Mouse (Mus musculus) CH12.LX (cell line): ENCODE data around the gene Zfp692. TPM values are rescaled to one million over a fixed set of nuclear protein-coding genes. Genes with fewer than 3 reads are reported as not detected.

Experiments
- polyA plus RNA-seq: library from polyadenylated mRNA; unstranded; fragments of >175 nt; gene quantifications from 2 replicates; pipeline ENCODE4 v1.2.1, GENCODE M21; 2012; ENCODE audit warnings: low read depth; ENCODE audit not compliant: insufficient read length
- total RNA-seq, 2 experiments: library from RNA; depleted of rRNA; stranded (reverse); fragments of 300-350 nt in 1 of 2; fragments of >200 nt in 1 of 2; gene quantifications; 2 replicates each; pipeline ENCODE4 v1.2.3; 2012 to 2014

Zfp692 gene
- total and polyA plus RNA-seq, 3 experiments, result 13.1 to 18.7 (median 17.7) TPM

Other genes with a start within 250 kb of the Zfp692 start
- gene Gm12248, start 213.9 kb upstream of the Zfp692 start, total RNA-seq (2012; rRNA removed), result 0.13 TPM in 1 of 2 replicates, not detected in the other
- gene Gm12248, start 213.9 kb upstream of the Zfp692 start, total RNA-seq (2014; rRNA removed), result not detected in 2 replicates
- gene Gm12248, start 213.9 kb upstream of the Zfp692 start, polyA plus RNA-seq, result not detected in 2 replicates
- gene Cnot8, start 202.9 kb upstream of the Zfp692 start, total RNA-seq (2012; rRNA removed), result 90.2 and 93.8 TPM in 2 replicates
- gene Cnot8, start 202.9 kb upstream of the Zfp692 start, total RNA-seq (2014; rRNA removed), result 127 and 134 TPM in 2 replicates
- gene Cnot8, start 202.9 kb upstream of the Zfp692 start, polyA plus RNA-seq, result 91.9 and 102 TPM in 2 replicates
- 88.6 and 101 TPM in 2 replicates for gene Gemin5, start 138.5 kb upstream of the Zfp692 start, total RNA-seq (2012; rRNA removed)
- 63.7 and 66.7 TPM in 2 replicates for gene Gemin5, start 138.5 kb upstream of the Zfp692 start, total RNA-seq (2014; rRNA removed)
- 81.7 and 89.6 TPM in 2 replicates for gene Gemin5, start 138.5 kb upstream of the Zfp692 start, polyA plus RNA-seq
- 89.1 and 112 TPM in 2 replicates for gene Mrpl22, start 135.4 kb upstream of the Zfp692 start, total RNA-seq (2012; rRNA removed)
- gene Mrpl22, start 135.4 kb upstream of the Zfp692 start, total RNA-seq (2014; rRNA removed), result 115 and 124 TPM in 2 replicates
- 110 and 133 TPM in 2 replicates for gene Mrpl22, start 135.4 kb upstream of the Zfp692 start, polyA plus RNA-seq
- 115 and 143 TPM in 2 replicates for gene Igtp, start 107.5 kb upstream of the Zfp692 start, total RNA-seq (2012; rRNA removed)
- 107 and 108 TPM in 2 replicates for gene Igtp, start 107.5 kb upstream of the Zfp692 start, total RNA-seq (2014; rRNA removed)
- 66.1 and 70.3 TPM in 2 replicates for gene Igtp, start 107.5 kb upstream of the Zfp692 start, polyA plus RNA-seq
- 4.3 and 4.7 TPM in 2 replicates for gene Irgm2, start 107.5 kb upstream of the Zfp692 start, total RNA-seq (2012; rRNA removed)
- 3.8 and 4.3 TPM in 2 replicates for gene Irgm2, start 107.5 kb upstream of the Zfp692 start, total RNA-seq (2014; rRNA removed)
- gene Irgm2, start 107.5 kb upstream of the Zfp692 start, polyA plus RNA-seq, result 4.7 and 5.2 TPM in 2 replicates
- gene 4930438A08Rik, start 32.3 kb upstream of the Zfp692 start, total RNA-seq (2012; rRNA removed), result not detected in 2 replicates
- not detected in 2 replicates for gene 4930438A08Rik, start 32.3 kb upstream of the Zfp692 start, total RNA-seq (2014; rRNA removed)
- not detected in 2 replicates for gene 4930438A08Rik, start 32.3 kb upstream of the Zfp692 start, polyA plus RNA-seq
- gene Zfp672, start 23.3 kb downstream of the Zfp692 start, total RNA-seq (2012; rRNA removed), result 34.9 and 43.7 TPM in 2 replicates
- gene Zfp672, start 23.3 kb downstream of the Zfp692 start, total RNA-seq (2014; rRNA removed), result 38.8 and 40.5 TPM in 2 replicates
- gene Zfp672, start 23.3 kb downstream of the Zfp692 start, polyA plus RNA-seq, result 27.4 and 31.2 TPM in 2 replicates
- 26.1 and 27.7 TPM in 2 replicates for gene Sh3bp5l, start 23.7 kb downstream of the Zfp692 start, total RNA-seq (2012; rRNA removed)
- gene Sh3bp5l, start 23.7 kb downstream of the Zfp692 start, total RNA-seq (2014; rRNA removed), result 18.1 and 18.6 TPM in 2 replicates
- gene Sh3bp5l, start 23.7 kb downstream of the Zfp692 start, polyA plus RNA-seq, result 22.2 and 22.8 TPM in 2 replicates
- gene Lypd8, start 72.0 kb downstream of the Zfp692 start, total RNA-seq (2012; rRNA removed), result not detected in 2 replicates
- gene Lypd8, start 72.0 kb downstream of the Zfp692 start, total RNA-seq (2014; rRNA removed), result not detected in 2 replicates
- not detected in 2 replicates for gene Lypd8, start 72.0 kb downstream of the Zfp692 start, polyA plus RNA-seq
- gene 1810065E05Rik, start 114.0 kb downstream of the Zfp692 start, total RNA-seq (2012; rRNA removed), result not detected in 2 replicates
- not detected in 2 replicates for gene 1810065E05Rik, start 114.0 kb downstream of the Zfp692 start, total RNA-seq (2014; rRNA removed)
- gene 1810065E05Rik, start 114.0 kb downstream of the Zfp692 start, polyA plus RNA-seq, result not detected in 2 replicates
- gene Gm12253, start 125.5 kb downstream of the Zfp692 start, total RNA-seq (2012; rRNA removed), result not detected in 2 replicates
- gene Gm12253, start 125.5 kb downstream of the Zfp692 start, total RNA-seq (2014; rRNA removed), result not detected in 2 replicates
- gene Gm12253, start 125.5 kb downstream of the Zfp692 start, polyA plus RNA-seq, result not detected in 2 replicates
- gene Lypd9, start 145.9 kb downstream of the Zfp692 start, total RNA-seq (2012; rRNA removed), result not detected in 2 replicates
- gene Lypd9, start 145.9 kb downstream of the Zfp692 start, total RNA-seq (2014; rRNA removed), result not detected in 2 replicates
- gene Lypd9, start 145.9 kb downstream of the Zfp692 start, polyA plus RNA-seq, result not detected in 2 replicates
- not detected in 2 replicates for gene Olfr30, start 155.2 kb downstream of the Zfp692 start, total RNA-seq (2012; rRNA removed)
- gene Olfr30, start 155.2 kb downstream of the Zfp692 start, total RNA-seq (2014; rRNA removed), result not detected in 2 replicates
- gene Olfr30, start 155.2 kb downstream of the Zfp692 start, polyA plus RNA-seq, result not detected in 2 replicates
- gene Olfr332, start 185.5 kb downstream of the Zfp692 start, total RNA-seq (2012; rRNA removed), result not detected in 2 replicates
- not detected in 2 replicates for gene Olfr332, start 185.5 kb downstream of the Zfp692 start, total RNA-seq (2014; rRNA removed)
- gene Olfr332, start 185.5 kb downstream of the Zfp692 start, polyA plus RNA-seq, result not detected in 2 replicates
- not detected in 2 replicates for gene Olfr331, start 195.5 kb downstream of the Zfp692 start, total RNA-seq (2012; rRNA removed)
- gene Olfr331, start 195.5 kb downstream of the Zfp692 start, total RNA-seq (2014; rRNA removed), result not detected in 2 replicates
- not detected in 2 replicates for gene Olfr331, start 195.5 kb downstream of the Zfp692 start, polyA plus RNA-seq
- not detected in 2 replicates for gene Olfr330, start 227.8 kb downstream of the Zfp692 start, total RNA-seq (2012; rRNA removed)
- gene Olfr330, start 227.8 kb downstream of the Zfp692 start, total RNA-seq (2014; rRNA removed), result not detected in 2 replicates
- not detected in 2 replicates for gene Olfr330, start 227.8 kb downstream of the Zfp692 start, polyA plus RNA-seq
- gene Olfr329-ps, start 239.4 kb downstream of the Zfp692 start, total RNA-seq (2012; rRNA removed), result not detected in 2 replicates
- not detected in 2 replicates for gene Olfr329-ps, start 239.4 kb downstream of the Zfp692 start, total RNA-seq (2014; rRNA removed)
- gene Olfr329-ps, start 239.4 kb downstream of the Zfp692 start, polyA plus RNA-seq, result not detected in 2 replicates
- gene Olfr328, start 248.6 kb downstream of the Zfp692 start, total RNA-seq (2012; rRNA removed), result not detected in 2 replicates
- gene Olfr328, start 248.6 kb downstream of the Zfp692 start, total RNA-seq (2014; rRNA removed), result not detected in 2 replicates
- not detected in 2 replicates for gene Olfr328, start 248.6 kb downstream of the Zfp692 start, polyA plus RNA-seq